Mouse (Mus musculus) megakaryocyte progenitor cell, adult 5-6 weeks (primary cell): ENCODE measurements around the gene Qdpr. TPM values are rescaled to one million over a fixed set of nuclear protein-coding genes. Genes with fewer than 3 reads are reported as not detected.

ENCODE experiments used
- ATAC-seq: replicated peaks from 2 replicates; pipeline ENCODE4 v1.8.0; 2016; ENCODE audit warnings: mild to moderate bottlenecking, moderate TSS enrichment, inconsistent platforms; ENCODE audit not compliant: poor library complexity
- total RNA-seq, 2 experiments: library from RNA; stranded (forward) in 1 of 2; stranded (reverse) in 1 of 2; fragments of 157-497, 149-512 nt in 1 of 2; fragments of 200-1000 nt in 1 of 2; gene quantifications; 2 replicates each; pipeline versions ENCODE4 v1.2.3 to v1.2.4; 2015 to 2017

Qdpr gene
- total RNA-seq, 2 experiments from 2014 or later: 39.5 to 133 TPM

DNA sequence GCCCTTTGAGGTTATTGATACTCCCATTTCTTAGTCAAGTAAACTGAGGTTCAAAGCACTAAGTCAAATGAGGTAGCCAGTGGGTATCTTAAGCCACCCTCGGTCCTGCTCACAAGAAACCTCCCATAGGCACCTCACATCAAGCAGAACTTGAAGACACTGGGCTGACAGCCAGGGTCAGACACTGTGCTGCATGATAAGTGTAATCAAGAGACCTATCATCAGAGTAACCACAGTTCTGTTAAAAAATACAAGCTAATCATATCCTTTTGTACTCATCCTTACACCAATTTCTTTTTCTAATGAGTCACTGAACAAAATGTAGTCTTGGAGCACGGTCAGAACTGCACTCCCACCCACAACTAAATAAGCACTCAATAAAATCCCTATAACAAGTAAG is 43.9 kb downstream of the Qdpr start:
- ATAC-seq: peak; percentile 94

DNA sequence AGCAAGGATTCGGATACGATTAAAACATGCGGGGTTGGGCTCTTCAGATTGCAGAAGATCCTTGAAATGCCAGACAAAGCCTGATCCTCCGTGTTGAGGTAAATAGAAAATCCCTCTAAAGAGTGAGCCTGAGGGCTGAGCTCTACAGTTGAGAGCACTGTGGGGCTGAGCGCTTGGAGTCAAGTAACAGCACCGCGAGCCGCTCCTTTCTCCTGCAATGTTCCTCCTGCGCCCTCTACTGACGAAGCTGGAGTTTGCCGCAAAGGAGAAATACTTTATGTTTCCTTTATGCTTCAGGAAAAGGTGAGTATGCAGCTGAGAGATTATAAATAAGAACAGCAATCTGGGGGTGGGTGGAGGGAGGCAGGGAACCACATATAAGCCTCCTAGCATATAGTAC is 47.4 kb downstream of the Qdpr start:
- peak; percentile 87 for ATAC-seq

DNA sequence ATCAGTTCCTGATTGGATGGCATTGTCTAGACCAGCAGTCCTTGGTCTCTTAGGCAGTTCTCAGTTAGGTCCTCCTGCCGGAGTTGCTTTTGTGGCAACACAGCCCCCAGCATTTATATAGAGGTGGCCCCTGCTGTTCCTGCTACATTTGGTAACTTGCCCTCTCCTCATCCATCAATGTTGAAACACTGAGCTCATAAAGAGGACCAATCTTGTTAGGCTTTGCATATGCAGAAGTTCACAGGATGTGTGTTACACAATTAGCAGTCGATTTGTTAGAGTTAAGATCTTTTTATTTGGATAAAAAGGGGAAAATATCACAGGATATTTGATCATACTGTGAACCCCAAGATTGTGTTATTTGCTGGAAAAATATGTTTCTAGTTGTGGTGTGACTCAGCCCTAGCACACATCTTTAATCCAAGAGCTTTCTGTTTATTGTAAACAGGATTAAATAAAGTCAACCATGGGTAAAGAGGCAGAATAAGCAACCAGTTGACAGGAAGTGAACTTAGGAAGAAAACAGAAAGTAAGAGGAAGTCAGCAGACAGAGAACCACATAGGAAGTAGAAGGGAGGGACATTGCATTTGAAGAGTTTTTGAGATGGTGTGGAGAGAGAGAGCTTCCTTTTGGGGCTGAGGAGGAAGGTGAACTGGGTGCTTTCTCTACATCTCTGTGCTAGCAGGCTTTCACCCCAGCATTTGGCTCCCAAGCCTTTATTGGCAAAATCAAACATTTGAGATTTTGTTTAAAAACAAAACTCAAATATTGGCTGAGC is 65.8 kb downstream of the Qdpr start:
- ATAC-seq: peak; percentile 80

Other genes with a start within 250 kb of the Qdpr start
- not detected in 2 replicates for gene Clrn2, start 3.5 kb upstream of the Qdpr start, total RNA-seq (2015)
- gene Clrn2, start 3.5 kb upstream of the Qdpr start, total RNA-seq (2017): not detected in 2 replicates
- 56.3 and 61.9 TPM in 2 replicates for gene Lap3, start 43.1 kb upstream of the Qdpr start, total RNA-seq (2015)
- gene Lap3, start 43.1 kb upstream of the Qdpr start, total RNA-seq (2017): 57.5 and 63.4 TPM in 2 replicates
- 100 and 109 TPM in 2 replicates for gene Med28, start 70.0 kb upstream of the Qdpr start, total RNA-seq (2015)
- 41.2 and 49.0 TPM in 2 replicates for gene Med28, start 70.0 kb upstream of the Qdpr start, total RNA-seq (2017)
- gene Fam184b, start 189.4 kb upstream of the Qdpr start, total RNA-seq (2015): not detected in 2 replicates
- gene Fam184b, start 189.4 kb upstream of the Qdpr start, total RNA-seq (2017): not detected in 2 replicates
- 76.7 and 107 TPM in 2 replicates for gene Ncapg, start 219.7 kb upstream of the Qdpr start, total RNA-seq (2015)
- gene Ncapg, start 219.7 kb upstream of the Qdpr start, total RNA-seq (2017): 70.5 and 82.4 TPM in 2 replicates